In genomic region chr16:17110771-17111743, GRCm38 (mm10) we compare ENCODE assay signal across 8 mouse cellular contexts. TPM values are rescaled to one million over a fixed set of nuclear protein-coding genes. Genes with fewer than 3 reads are reported as not detected.
DNase-seq lines count a peak whose midpoint lies in the region; ATAC-seq and TF ChIP-seq lines count a peak whose summit lies in the region.

Ppil2 (minus strand) TSS chr16:17111257.

- peak; percentile 91 for ATAC-seq in forebrain, postnatal 0 days
- peak; percentile 87 for ATAC-seq in lung, embryonic 15.5 days (ENCODE audit: borderline replicate concordance, extremely low read depth, low FRiP score, low TSS enrichment)

- peak within 1 kb of the TSS; percentile 80 for H3K4me3 ChIP-seq in forebrain, postnatal 0 days (ENCODE audit: low read depth, low read length)
- H3K4me3 ChIP-seq in lung, embryonic 15.5 days = peak within 1 kb of the TSS; percentile 91
- H3K4me3 ChIP-seq in olfactory bulb, adult 2 months (ENCODE audit: insufficient read depth, low read depth, low read length) = peak within 1 kb of the TSS; percentile 83

- H3K4me2 ChIP-seq in forebrain, postnatal 0 days (ENCODE audit: low read depth) = peak within 1 kb of the TSS; percentile 74
- peak within 1 kb of the TSS; percentile 67 for H3K4me2 ChIP-seq in lung, embryonic 15.5 days

- TF ChIP-seq CTCF in forebrain, postnatal 0 days (IDR thresholded peaks at IDR 0.05; ENCODE audit: low read depth) = no peak
- no peak for TF ChIP-seq CTCF in olfactory bulb, adult 2 months (IDR thresholded peaks at IDR 0.05; ENCODE audit: insufficient read depth, low read depth, low read length)

- no peaks in the 10 kb centered on the region for H3K27me3 ChIP-seq in forebrain, postnatal 0 days (ENCODE audit: insufficient read depth, low read length)
- no peaks in the 10 kb centered on the region for H3K27me3 ChIP-seq in lung, embryonic 15.5 days

- peak; percentile 74 for DNase-seq in MEL-GATA-1-ER (ENCODE audit: extremely low read depth, low read depth)
- DNase-seq in cerebellum, adult 18-20 months = peak; percentile 75 to 81
- peak; percentile 84 for DNase-seq in forebrain, postnatal 0 days
- peak; percentile 63 for DNase-seq in heart, postnatal 4 days
- peak; percentile 60 to 61 for DNase-seq in layer of hippocampus, adult 8-10 months (ENCODE audit: low spot score in 2 of 2)
- peak; percentile 57 to 70 for DNase-seq in thymus, adult 18-20 months

- peak; percentile 62 for TF ChIP-seq POLR2A in olfactory bulb, adult 2 months (IDR thresholded peaks at IDR 0.05; ENCODE audit: insufficient read depth, low read depth, low read length)

- H3K9me3 ChIP-seq in forebrain, postnatal 0 days (ENCODE audit: low read length) = no peaks in the 10 kb centered on the region
- H3K9me3 ChIP-seq in lung, embryonic 15.5 days = no peaks in the 10 kb centered on the region

- H3K36me3 ChIP-seq in forebrain, postnatal 0 days (ENCODE audit: insufficient read depth) = peaks cover 4% of the 10 kb centered on the region
- H3K36me3 ChIP-seq in lung, embryonic 15.5 days = peaks cover 32% of the 10 kb centered on the region

- WGBS in forebrain, postnatal 0 days = 11% methylated on average over 38 of the region's 38 CpGs
- 8% methylated on average over 38 of the region's 38 CpGs for WGBS in lung, embryonic 15.5 days
- 8% methylated on average over 38 of the region's 38 CpGs for WGBS in olfactory bulb, adult 2 months

- peak within 1 kb of the TSS; percentile 46; the same call in 1 of the 2 replicates for H3K27ac ChIP-seq in forebrain, postnatal 0 days (ENCODE audit: low read depth, low read length)
- peak within 1 kb of the TSS; percentile 55 for H3K27ac ChIP-seq in lung, embryonic 15.5 days
- H3K27ac ChIP-seq in olfactory bulb, adult 2 months (ENCODE audit: insufficient read depth, low read depth, low read length) = 0 out of 2 replicates have a peak within 1 kb of the TSS, but pooled peaks have one; percentile 14

- H3K9ac ChIP-seq in forebrain, postnatal 0 days = peak within 1 kb of the TSS; percentile 63
- peak within 1 kb of the TSS; percentile 77 for H3K9ac ChIP-seq in lung, embryonic 15.5 days

- peaks cover 8% of the 10 kb centered on the region; the same call in 1 of the 2 replicates for H3K4me1 ChIP-seq in forebrain, postnatal 0 days (ENCODE audit: insufficient read depth)
- peaks cover 14% of the 10 kb centered on the region for H3K4me1 ChIP-seq in lung, embryonic 15.5 days
- no peaks in the 10 kb centered on the region; the same call in 1 of the 2 replicates for H3K4me1 ChIP-seq in olfactory bulb, adult 2 months (ENCODE audit: control insufficient read depth, insufficient read depth, low read length)

RNA-seq across cellular contexts. Expression of gene Ppil2, which starts in this region (rescaled TPM):
- total RNA-seq in forebrain, postnatal 0 days (2014; rRNA removed) = 100 and 104 TPM in 2 replicates
- 99.3 and 111 TPM in 2 replicates for polyA plus RNA-seq in forebrain, postnatal 0 days (2015; fragmentation: Nextera tagmentation; extraction: Ambion mirVana)
- total RNA-seq in heart, postnatal 4 days (2021) = 10 to 100 TPM; 49.0 to 52.5 TPM
- total RNA-seq in layer of hippocampus, adult 8-10 months (2022) = 100 to 1,000 TPM in 2 of 4 experiments, 10 to 100 TPM in 2; 85.7 to 105 (median 98.4) TPM
- polyA plus RNA-seq in lung, embryonic 15.5 days (2015; fragmentation: Nextera tagmentation; extraction: Ambion mirVana) = 127 and 146 TPM in 2 replicates
- not detected in 2 replicates for polyA plus RNA-seq in olfactory bulb, adult 2 months (2012; ENCODE audit: insufficient read depth, insufficient read length, low replicate concordance, missing spikeins)

Comparison
In these comparisons a context has a peak if more than half of its experiments do, and no peak if none do; other contexts are left out.
1. Peak in every context shown above with its lines: DNase-seq, ATAC-seq, H3K4me3 ChIP-seq and H3K27ac ChIP-seq.